Mouse (Mus musculus) kidney, adult 8-10 months (tissue): ENCODE data around the gene Tspan11.

Source experiments
- DNase-seq, 2 experiments: peaks; one replicate each; pipeline ENCODE4 v3.0.0; 2022

Gene Tspan11

DNA sequence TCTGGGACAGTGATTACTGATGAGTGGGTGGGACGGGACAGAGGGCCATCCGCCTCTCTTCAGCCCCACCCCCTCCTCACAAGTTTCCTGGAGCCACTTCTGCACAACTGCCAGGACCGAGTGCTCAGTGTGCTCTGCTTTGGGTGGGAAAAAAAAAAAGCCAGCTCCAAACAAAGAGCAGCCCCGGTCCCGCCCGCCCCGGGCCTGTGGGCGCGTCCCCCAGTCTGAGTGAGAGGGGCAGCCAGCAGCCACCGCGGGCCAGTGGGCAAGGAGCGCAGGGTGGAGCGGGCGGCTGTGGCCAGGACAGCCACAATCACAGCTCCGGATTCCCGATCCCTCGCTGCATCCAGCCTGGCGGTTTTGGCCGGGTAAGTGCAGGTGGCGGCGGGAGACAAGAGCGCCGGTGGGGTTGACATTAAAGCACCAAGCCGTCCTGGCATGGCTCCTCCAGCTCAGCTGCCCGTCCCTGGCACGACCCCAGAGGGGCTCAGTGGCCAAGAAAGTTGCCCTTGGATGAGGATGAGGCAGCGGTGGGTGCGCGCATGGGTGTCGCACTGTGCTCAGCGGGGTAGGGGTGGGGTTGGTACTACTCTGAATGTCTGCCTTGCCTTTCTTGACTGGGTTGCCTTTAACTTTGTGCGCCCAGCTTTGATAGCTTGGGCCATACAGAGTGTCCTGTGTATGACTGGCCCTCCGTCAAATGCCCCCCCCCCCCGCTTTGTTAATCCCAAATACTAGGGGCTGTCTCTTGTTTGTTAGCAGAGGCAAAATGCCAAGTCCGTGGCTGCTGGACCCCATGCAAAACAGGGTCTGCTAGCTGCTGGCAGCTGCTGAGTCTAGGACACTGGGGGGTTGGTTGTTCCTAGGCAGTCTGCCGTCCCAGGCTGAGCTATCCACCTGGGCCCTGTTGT is at the start of gene Tspan11:
Gene Tspan11, plus strand, starts transcription at position 79 of the 911 bp plus-strand sequence.
- DNase-seq: no peak

DNA sequence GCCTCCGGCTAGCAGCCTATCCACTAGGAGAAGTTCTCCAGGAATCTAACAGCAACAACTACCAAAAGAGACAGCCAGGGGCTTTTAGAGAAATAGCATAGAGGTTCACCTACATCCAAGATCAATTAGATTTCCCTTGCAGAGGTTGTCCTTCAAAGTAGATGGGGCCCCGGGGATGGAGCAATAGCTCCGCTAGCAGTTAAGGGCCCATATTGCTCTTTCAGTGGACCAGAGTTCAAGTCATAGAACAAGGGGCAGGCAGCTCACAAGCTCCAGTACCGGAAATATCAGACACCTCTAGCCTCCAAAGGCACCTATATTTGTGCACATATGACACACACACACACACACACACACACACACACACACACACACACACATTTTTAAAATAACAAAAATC is 49.5 kb upstream of the Tspan11 start:
- no peak for DNase-seq

DNA sequence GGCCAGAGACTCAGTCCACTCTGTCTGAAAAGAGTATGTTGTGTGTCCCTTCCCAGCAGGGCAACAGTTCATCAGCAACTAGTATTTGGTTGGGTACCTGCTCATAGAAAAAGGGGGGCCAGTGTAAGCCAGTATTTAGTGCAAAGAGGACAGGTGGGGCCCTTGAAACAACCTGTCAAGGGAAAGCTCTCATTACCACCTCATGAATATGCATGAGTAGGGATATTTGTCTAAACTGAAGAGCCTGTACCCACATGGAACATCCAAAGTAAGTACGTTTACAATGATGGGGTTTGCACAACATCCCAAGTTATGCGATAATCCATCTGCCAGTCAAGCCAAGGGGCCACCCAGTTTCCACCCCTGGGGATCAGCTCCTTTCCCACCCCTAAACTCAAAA is 47.9 kb upstream of the Tspan11 start:
- no peak for DNase-seq

DNA sequence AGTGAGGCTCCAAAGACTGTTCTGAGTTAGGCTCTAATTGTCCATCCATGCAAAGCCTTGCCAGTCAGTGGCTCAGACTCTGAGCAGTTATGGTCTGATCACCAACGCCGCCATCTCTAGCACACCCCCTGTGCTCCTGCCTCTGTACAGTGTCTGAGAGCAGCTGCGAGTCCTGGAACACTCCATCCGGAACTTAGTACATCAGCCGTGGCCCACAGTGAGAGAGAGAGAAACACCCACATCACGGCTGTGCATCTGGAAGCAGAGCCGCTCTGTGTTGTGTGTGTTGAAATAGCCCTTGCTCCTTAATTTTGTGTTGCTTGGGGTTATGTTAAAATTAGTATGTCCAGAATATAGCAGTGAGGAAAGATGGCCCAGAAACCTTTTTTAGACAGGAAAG is 47.2 kb upstream of the Tspan11 start:
- no peak for DNase-seq

DNA sequence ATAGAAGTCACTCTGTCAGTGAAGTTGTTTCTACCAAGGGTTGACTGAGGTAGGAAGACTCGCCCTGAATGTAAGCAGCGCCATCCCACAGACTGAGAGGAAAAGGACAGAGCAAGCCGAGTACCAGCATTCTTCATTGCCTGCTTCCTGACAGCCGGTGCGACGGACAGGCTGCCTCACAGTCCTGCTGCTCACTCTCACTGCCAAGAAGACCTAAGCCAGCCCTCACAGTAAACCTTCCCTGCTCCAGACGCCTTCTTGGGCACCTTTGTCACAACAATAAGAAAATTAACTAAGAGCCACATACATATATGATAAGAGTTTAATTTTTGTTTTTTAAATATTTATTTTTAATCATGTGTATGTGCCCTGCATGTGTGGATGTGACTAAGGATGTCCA is 46.1 kb upstream of the Tspan11 start:
- no peak for DNase-seq

DNA sequence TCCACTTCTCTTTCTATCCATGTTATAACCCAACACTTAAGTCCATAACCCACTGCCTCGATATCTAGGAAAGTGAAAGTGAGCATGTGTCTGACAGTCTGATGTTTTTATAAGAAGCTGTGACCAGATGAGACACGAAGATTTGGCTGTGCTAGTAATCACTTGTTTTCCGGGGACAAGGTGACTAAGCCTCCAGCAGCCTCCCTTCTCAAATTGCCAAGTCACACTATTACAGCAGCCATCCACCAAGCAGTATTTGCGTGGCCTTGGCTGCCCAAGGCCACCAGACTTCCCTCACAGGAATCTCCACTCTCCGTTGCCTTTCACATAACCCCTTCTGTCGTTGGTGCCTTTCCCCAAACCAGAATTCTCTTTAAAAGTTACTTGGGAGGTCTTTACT is 40.9 kb upstream of the Tspan11 start:
- no peak for DNase-seq

DNA sequence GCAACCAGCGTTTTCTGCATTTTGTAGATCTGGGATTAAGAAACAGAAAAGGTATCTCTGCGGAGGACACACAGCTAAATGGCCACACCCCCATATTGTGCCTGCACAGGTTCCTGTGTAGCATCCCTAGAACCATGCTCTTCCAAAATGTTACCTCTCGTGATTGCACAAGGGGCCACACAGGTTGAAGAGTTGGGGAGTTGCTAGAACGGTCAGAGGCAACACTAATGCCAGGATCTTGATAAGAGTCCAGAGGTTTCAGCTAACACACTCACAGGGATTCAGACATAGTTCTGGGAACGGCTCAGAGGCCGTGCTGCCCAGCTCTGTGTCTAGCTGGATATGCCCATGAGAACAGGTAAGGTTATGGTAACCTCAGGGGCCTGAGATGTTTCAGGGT is 37.9 kb upstream of the Tspan11 start:
- no peak for DNase-seq

DNA sequence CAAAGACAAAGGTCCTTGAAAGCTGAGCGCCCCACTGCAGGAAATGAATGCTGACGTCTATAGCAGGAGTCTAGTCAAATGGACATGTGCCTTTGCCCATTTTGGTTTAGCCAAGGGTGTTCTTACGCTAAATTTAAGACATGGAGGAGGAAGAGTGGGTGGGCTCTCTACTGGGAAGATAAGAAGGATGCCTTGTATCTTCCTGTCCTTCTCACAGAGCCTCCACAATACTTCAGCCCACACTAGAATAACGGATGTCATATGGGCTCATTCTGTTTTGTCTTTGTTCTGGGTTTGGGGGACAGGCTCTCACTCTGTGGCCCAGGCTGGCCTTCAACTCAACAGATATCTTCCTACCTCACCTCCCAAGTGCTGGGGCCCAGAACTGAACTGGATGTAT is 35.8 kb upstream of the Tspan11 start:
- DNase-seq: no peak

DNA sequence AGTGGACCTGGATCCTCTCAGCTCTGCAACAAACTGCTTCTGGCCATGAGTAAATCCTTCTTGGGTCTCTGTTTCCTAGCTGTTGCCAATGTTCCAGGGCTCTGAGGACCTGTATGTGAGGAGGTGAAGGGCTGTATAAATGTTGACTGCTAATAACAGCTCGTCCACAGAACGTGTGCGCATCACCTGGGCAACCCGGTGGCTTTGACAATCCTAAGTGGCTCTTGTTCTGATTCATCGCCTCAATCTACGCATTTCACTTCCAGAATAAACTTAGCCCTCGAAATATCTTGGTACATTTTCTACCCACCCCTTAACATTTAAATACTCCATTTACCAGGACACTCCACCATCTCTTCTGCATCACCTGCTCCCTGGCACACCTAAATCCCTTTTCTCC is 34.1 kb upstream of the Tspan11 start:
- no peak for DNase-seq

DNA sequence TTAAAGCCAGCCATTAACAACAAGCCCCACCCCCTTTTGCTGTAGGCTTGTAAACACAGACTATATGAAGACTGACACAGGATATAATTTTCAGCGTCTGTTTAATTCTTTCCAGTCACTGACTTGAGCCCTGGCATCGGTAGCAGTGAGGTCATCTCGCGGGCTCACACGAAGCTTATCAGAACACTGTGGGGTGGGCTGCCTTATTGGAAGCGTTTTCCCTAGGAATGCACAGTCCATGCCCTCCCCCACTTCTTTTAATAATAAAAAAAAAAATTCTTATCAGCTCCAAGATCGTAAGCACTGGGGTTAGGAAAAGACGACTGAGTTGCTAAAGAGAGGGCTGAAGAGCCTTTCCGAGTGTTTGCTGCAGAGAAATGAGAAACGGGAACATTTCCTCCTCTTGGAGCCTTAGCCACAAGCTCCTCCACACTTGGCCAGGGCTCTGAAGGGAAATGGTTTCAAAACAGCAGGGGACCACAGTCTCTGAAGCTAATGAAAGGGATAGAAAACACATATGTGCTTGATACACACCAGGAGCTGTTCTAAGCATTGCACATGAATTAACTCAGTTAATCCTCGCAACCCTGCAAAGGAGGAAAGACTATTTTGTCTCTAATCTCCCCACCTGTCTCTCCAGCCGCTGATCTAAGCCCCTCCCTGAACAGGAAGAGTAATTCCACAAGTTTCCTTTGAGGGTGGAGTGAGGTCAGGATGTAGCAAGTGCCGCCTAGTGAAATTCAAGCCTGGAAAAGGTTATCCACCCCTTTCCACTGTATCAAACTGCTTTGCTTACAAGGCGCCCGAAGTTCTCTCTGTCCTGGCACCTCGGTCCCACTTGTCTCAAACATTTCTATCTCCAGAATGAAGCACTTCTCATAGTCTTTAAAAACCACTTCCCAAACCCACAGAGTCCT is 33.4 kb upstream of the Tspan11 start:
- DNase-seq: no peak

DNA sequence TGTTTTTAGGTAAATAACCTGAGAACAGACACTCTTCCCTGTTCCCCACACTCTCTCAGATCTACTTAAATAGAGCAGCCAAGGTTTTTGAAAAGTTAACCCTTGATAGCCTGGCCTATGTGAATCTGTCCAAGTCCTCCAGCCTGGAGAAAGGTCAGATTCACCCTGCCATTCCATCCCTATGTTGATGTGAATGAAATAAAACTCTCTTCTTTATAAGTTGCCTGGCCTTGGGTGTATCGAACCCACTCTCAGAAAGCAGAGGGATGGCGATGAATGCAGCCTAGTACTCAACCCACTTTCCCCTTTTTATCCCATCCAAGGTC is 32.7 kb upstream of the Tspan11 start:
- no peak for DNase-seq

DNA sequence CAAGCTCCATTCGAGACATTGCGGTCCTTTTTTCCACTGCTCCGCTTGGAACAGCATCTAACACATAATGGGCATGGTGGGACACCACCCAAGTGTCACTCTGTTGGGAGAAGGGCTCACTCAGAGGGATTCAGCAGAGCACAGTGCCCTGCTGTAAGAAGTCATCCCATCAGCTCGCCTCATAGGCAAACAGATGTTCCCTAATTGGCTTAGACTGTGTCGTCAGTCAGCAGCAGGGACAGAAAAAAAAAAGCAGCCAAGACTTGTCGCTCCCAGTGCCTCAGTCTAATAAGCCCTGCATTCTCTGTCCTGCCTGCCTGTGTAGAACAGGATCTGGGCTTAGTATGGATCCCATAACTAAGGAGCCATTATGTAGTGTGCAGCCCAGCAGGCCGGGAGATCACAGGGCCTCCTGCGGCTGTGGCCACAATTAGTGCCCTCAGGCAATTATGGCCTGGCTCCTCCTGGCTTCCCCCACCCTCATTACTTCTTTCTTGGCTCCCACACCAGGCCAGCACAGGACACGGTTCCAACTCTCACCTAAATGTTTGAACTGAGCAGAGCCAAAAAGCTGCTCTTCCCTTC is 31.6 kb upstream of the Tspan11 start:
- DNase-seq: no peak

DNA sequence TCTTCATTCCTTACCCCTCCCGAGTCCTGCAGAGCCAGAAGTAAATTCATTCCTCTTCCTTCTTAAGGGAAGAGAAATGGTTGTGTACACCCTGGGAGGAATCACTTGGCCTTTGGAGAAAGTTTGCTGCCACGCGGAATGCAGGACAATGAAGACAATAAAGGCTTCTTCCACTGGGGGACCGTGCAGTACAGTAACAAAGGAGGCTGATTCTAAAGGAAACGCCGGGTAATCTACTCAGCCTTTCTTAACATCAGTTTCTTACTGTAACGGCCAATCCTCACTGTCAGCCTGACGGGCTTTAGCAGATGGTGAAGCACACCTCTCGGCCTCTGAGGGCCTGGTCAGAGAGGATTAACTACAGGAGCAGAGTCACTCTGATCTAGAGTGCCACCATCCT is 25.4 kb upstream of the Tspan11 start:
- DNase-seq: no peak

DNA sequence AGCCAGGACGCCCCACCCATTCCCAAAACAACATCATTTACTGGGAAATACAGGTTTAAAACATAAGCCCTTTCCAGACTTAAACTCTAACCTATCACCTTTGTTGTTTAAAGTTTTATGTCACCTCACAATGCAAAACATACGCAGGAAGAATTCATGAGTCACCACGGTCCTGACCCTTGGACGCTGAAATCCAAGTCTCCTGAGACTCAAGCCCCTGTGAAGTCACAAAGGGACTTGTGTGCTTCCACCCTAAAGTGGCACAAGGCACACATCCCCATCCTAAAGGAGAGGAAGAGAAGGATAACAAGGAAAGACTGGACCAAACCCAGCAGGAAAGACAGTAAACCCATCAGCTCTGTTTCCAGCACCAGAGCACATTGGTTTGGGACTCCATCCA is 22.0 kb upstream of the Tspan11 start:
- DNase-seq: no peak

DNA sequence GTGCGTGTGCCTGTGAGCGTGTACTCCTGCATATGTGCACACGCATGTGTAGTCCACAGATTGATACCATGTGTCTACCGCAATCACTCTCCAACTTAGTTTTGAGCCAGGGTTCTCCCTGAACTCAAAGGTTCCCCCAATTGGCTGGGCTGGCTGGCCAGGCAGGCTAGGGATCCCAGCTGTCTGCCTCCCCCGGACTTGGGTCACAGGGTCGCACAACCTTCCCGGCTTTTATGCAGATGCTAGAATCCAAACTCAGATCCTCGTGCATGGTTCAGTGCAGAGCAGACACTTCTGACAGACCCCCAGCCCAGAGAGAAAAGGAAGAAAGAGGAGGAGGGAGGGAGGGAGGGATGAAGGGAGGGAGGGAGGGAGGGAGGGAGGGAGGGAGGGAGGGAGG is 18.8 kb upstream of the Tspan11 start:
- DNase-seq: no peak

DNA sequence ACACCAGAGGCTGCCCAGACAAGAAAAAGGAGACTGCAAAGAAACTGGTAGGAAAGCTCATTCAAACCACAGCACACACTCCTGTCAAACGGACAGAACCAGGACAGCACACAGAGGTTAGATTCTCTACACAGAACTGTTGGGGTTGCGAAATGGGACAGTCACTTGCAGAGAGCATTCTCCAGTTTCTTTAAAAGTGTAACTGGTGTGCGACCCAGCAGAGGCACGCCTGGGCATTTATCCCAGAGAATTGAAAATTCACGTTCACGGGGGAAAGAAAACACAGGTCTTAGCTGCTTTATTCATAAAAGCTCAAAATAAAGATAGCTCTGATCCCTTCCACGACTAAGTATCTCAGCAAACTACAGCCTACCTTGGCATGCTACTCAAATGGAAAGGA is 18.3 kb upstream of the Tspan11 start:
- DNase-seq: no peak

DNA sequence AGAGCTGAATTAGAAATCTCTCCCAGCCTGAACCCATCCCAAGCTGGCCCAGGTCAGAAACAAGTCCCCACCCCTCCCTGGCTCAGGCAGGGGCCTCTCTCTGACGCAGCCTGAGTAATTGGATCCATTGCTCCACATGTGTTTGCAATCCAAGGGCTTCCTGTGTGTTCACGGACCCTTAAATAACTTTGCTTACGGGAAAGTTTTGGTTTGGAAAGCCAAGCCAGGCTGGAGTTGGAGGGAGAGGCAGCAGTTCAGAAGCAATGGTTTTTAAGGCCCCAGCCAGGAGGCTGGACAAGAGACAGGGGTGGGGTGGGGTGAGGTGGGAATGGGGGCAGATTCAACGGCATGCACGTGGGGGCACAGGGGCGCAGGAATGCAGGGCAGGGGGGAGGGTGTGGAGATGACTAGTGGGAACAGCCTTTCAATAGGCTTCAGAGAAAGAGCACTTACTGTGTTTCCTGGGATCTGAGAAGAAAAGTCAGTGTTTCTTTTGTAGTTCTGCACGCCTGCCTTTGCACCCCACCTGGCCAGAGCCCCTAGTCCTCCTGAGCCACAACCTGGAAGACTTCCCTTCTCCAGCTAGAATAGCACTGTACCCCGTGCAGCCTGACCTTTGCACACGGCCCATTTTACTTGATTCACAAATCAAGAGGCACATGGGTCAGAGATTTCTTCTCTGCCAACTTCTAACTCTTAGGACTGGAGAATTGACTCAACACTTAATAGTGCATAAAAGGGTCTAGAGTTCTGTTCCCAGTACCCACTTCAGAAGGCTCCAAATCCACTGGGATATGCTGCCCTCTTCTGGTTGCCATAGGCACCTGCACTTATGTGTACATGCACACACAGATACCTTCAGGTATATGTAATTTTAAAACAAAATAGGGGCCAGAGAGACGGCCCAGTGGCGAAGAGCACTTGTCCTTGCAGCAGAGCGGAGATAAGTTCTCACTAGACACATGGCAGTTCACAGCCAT is 16.8 kb upstream of the Tspan11 start:
- no peak for DNase-seq

DNA sequence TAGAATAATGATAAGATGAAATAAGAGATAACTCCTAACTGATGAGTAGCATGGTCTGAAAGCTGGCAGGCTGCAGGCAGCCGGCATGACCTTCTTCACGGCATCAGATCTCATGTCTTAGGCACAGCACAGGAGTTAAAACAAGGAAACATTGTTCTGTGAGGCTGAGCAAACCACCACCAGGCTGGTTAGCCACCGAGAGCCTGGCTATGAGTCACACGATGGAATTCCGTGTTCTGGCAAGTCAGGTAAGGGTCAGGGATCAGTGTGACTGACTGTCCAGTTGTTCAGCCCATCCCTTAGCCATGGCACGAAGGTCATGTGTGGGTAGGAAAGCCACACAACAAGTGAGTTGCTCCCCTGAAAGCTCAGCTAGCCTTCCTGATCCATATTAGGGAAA is 16.0 kb upstream of the Tspan11 start:
- DNase-seq: no peak

DNA sequence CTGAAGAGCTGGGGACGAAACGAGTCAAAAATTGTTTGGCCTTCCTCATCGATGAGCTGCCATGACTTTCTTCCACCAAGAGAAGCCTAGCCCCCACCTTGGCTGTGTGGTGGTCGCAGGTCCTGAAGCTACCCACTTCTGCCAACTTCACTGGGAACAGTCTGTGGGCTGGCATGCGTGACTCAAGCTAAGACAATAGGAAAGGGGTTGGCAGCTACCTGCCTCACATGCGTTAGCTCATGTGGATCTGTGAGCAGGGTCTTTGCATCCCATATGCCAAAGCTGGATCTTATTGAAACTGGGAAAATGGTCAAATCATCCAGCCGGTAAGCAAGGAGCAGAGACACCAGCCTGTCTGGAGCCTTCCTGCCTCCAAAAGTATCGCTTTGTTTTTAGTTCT is 14.8 kb upstream of the Tspan11 start:
- DNase-seq: no peak

DNA sequence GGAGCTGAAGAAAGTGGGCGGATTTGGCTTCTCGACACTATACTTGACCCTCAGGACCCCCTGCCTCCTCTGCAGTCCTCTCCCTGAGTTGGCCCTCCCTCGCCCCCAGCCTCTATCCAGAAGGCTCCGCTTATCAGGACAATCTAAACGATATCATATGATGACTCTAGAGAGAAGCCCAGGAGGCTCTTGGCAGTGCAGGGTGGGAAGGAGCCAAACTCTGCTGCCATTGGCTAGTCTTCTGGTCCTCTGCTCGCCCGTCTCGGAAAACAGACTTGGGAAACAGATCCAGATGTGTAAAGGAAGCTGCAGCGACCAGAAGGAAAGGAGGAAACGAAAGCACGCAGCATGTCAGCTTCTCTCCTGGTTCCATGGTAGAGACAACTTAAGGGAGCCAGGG is 11.5 kb upstream of the Tspan11 start:
- DNase-seq: no peak

DNA sequence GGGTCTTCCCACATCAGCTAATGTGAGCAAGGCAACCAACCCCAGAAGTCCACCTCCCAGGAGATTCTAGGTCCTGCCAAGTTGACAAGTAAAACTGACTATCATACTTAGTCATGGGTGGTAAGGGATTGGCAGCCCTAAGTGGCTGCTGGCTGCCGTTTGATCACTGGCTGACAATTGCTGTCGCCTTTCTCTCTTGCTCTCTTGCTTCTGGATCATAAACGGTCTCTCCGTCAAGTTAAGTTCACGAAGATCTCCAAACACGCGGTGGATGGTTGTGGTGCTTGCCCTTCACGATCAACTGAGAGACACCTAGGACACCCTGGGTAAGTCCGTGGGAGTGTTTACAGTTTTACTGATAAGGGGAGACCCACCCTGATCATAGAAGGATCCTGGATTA is 11.0 kb upstream of the Tspan11 start:
- DNase-seq: no peak

DNA sequence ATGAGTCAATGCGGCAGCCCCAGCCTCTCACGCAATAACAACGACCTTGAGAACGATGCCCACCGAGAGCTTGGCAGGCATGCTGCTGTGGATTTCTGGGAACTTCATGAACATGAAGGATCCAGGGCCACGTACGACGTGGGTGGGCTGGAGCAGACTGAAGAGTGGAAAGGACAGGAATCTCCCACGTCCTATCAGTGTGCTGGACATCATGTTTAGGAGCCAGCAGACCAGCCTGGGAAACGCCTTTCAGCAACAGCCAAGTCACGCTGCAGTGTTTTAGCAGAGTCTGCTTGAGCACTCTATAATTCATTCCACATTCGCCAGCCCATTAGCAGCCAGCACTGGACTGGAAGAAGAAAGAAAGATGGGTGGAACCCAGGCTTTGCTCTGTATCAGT is 10.4 kb upstream of the Tspan11 start:
- no peak for DNase-seq

DNA sequence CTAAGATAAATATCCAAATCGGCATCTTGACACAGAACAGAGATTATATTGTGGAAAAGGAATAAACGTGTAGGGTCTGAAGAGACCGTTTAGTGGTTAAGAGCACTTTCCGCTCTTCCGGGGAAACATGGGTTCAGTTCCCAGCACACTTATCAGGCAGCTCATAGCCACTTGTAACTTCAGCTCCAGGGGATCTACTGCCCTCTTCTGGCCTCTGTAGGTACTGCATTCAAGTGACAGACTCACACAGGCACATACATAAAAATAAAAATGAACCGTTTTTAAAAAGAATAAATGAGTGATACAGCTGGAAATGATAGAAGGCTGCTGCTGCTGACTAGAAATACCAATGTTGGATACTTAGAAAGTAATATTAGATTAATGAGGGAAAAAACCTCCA is 7.9 kb upstream of the Tspan11 start:
- no peak for DNase-seq
